Mouse (Mus musculus): Measurements from ENCODE around the gene Lingo2.
"Not testable (repeated sequence)": the region's sequence is repeated elsewhere in the genome, so short reads cannot be mapped to it uniquely, and the experiment has no call there.

The Lingo2 gene

DNA sequence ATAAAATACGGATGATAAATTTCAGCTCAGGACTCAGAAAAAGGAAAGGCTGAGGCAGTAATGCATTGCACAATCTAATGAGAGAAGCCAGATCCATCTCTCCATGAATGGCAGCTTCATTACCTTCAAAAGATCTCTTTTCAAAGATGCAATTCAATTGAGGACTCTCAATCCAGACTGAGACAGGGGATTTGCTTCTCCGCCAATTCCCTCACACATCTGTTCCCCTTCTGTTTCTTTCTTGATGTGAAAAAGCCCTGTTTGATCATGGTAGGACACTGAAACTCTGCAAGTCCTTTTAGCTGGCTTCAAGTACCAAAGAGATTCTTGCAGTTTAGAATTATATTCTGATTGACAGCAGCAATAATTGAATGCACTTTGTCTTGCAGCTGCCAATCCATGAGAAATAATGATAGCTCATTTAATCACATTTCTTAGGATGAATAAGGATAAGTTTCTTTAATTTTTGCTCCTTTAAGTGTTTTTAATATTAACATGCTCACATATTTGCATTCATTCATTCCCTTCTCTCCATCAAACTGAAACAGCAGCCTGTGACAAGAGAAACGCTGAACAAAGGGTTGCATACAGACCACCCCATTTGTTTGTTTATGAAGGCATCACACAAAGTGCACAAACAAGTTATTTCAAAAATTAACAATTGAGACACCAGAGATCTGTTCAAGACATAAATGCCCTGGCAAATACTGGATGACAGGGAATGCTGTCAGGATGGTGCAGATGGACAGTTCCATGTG lies 870.3 kb downstream of the Lingo2 start:
- no peak for DNase-seq (ENCODE audit: low read depth, low spot score)

DNA sequence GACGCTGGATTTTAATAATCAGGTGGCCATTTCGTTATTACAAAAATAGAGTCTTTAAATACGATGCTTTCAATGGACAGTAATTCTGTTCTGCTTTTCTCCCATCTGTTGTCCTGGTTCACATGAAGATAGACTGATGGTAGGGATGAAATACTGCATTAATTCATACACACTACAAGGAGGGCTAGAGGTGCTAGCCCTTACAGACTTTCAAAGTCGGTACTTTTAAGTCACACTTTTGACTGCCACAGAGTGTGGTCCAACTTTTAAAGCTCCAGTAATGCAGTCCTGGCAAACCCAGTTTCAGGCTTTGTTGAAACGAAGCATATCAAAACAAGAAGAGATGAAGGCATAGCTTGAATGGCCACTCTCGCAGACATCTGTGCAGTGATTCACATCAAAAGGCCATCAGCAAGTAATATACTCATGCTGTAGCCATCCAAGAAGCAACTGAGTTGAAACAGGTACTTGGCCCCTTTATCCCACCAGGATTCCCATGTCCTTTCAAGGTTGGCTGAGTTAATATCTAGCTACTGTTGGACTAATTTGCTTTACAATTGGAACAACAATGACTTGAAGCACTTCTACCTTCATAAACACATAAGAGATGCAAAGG lies 872.5 kb downstream of the Lingo2 start:
- no peak for DNase-seq (ENCODE audit: low read depth, low spot score)

DNA sequence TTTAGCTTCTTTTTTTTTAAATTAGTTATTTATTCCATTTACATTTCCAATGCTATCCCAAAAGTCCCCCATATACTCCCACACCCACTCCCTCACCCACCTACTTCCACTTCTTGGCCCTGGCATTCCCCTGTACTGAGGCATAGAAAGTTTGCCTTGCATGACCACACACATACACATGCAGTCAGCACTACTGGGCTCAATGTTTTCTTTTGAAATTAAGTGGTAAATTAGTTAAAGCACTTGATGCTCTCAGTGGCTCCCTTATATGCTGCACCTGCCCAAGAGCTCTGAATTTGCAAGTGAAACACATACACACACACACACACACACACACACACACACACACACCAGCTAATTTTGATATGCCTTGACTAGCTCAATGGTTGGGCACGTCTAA lies 886.8 kb downstream of the Lingo2 start:
- DNase-seq (ENCODE audit: low read depth, low spot score), result not testable (repeated sequence)

DNA sequence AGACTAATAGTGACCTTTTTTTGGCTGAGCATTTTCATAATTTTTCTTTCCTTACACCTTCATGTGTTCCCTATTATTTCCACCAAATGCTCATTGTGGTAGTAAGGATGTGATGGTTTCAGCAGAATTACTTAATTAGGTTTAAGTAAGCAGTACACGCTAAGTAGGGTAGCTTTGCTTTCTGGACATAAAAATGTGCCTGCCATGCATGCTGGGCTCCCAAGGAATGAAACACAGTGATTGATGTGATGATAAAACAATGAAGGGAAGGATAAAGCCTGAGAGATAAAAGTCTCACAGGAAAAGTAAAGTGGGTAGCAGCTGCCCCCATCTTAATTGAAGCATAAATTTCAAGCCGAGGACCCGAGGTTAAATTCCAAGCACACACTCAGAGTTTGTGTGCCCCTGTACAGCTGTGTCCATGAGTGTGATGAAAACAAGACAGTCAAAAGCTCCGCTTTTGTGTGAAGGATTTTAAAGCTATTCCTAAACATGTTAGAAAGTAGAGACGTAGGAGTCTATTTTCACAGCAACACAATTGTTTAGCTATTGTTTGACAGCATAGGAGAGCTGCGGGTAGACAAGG lies 898.7 kb downstream of the Lingo2 start:
- DNase-seq (ENCODE audit: low read depth, low spot score), result no peak

DNA sequence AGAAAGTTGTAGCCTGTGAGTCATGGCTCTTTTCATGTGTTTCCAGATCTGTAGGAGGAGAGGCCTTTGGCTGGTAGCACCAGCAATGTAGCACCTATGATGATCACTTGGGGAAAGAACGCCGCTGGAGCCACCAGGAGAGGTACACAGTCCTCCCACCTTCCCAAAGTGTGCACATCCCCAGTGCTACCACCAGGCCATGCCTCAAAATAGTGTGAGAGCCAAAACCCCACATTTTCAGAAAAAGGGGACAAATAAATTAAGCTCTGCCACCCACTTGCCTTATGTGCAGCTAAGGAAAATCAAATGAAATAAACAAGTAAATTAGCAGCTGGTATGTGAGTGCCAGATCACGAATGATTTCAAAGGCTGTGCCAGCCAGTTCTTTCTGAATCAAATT lies 911.2 kb downstream of the Lingo2 start:
- no peak for DNase-seq (ENCODE audit: low read depth, low spot score)

DNA sequence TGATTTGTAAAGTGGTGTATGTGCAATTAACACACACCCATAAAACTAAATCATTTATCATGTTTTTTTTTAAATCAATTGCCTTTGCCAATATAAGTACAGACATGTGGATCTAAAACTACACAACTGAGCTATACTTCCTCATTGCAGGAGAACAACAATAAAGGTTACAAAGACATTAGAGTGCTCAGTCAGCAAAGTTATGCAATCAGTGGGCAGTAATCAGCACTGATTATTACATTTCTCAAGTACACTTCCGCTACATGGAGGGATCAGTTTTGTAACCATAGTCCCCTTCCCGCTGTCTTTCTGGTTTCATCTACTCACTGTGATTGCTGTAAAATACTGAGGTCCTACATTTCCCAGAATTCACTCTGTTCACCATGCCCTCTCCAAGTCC lies 912.8 kb downstream of the Lingo2 start:
- DNase-seq (ENCODE audit: low read depth, low spot score), result no peak

DNA sequence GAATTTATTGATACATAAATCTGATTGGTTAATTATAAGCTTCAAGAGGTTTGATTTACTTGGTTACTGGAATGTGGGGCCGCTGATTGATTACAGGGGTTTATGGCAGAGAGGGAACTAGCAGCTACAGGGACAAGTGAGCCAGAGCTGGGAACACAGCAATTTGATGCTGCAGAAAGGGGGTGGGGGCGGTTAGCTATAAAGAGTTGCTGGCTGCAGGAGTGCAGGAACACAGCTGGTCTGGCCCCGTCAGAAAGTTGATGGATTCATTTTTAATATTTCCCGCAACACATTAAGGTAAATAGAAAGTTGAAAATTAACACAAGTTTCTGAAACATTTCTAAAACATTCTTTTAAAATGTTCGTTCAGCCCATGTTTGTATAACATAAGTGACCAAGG lies 919.5 kb downstream of the Lingo2 start:
- no peak for DNase-seq (ENCODE audit: low read depth, low spot score)

DNA sequence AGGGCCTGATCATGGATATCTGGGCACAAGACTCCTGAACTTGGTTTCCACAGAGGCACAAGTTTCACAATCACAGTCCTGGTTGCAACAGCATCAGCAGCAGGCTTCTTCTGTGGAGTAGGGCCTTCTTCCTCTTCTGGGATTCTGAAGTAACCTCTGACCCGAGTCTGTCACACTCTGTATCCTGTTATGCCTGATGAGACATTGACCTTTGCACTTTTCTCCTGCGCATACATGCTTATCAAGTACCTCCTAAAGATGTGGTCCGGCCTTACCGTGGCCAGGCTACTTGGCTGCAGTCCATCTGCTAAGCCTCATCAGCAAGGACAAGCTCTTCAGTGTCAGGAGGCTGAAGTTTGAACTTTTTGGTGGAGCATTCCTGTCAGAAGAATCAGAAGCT lies 937.4 kb downstream of the Lingo2 start:
- no peak for DNase-seq (ENCODE audit: low read depth, low spot score)

DNA sequence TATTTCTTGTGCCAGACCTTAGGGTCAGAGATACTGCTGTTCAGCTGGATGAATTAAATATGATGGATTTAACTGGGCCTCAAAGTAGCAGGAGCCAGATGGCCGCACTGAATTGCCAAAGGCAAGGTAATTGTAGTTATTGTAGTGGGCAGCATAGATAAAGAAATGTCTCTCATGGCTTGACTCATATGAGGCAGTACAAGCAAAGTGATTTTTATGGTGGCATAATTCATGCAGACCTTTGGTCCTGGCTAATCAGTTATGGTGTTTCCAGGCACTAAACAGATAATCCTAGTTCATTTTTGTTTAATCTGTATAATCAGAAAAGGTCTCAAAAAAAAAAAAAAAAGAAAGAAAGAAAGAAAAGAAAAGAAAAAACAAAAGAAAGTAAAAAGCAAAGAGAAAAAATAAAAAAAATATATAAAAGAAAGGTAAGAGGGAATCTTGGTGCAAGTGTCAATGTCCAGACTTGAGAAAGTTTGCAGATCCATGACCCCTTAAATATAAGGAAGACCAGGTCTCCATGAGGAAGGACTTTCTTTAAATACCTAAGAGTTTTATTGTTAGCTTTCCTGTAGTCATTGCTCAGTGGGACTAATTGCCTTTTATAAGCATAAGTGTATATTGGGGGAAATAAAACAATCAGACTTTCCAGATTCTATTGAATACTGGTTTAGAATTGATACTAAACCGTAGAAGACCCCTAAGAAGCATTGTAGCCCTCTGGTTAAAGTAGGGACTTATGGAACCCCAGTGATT lies 959.4 kb downstream of the Lingo2 start:
- no peak for DNase-seq (ENCODE audit: low read depth, low spot score)

DNA sequence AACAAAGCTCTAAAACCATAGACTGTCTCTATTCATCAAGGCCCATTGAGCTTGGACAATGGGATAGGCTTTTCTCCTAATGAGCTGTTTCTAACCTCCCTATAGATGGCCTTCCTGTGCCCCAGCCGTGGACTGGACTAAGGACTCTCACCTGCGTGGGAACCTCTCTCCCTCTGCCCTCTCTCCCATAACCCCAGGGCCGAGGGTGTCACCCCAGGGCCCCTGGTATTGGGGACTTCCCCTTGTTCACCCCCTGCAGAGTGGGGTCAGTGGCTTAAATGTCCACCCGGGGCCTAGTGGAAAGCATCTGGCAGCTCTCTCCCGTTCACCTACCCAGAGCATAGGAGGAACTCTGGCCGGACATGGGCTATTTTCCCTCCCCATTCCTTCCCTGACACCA lies 965.5 kb downstream of the Lingo2 start:
- no peak for DNase-seq (ENCODE audit: low read depth, low spot score)

DNA sequence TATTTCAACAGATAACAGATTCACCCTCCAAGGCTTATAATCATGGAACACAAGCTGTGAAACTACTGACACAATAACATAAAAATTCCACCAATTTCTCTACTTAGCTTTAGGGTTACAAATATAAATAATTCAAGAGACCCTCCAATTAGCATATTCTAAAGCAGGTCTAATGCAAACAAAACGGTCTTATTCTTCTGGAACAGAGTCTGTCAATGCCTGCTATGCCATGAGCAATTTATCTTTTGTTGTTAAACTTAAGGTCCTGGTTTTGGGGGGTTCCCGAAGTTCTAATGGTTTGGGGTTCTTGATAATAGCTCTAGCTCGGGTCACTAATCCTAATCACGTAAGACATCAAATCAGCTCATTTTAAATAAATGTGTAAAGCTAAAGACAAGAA lies 988.0 kb downstream of the Lingo2 start:
- DNase-seq (ENCODE audit: low read depth, low spot score), result no peak

DNA sequence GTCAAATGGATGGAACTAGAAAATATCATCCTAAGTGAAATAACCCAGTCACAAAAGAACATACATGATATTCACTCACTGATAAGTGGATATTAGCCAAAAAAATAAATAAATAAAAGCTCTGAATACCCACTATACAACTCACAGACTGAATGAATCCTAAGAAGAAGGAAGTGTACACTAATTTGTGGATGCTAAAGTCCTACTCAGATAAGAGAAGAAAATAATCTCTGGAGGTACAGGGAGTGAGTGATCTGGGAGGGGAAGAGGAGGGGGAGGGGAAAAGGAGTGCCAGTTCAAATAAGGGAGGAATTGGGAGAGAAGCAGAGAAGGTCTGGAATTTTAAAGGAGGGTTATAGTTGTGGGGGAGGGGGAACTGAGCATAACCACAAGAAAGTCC lies 999.7 kb downstream of the Lingo2 start:
- no peak for DNase-seq (ENCODE audit: low read depth, low spot score)

DNA sequence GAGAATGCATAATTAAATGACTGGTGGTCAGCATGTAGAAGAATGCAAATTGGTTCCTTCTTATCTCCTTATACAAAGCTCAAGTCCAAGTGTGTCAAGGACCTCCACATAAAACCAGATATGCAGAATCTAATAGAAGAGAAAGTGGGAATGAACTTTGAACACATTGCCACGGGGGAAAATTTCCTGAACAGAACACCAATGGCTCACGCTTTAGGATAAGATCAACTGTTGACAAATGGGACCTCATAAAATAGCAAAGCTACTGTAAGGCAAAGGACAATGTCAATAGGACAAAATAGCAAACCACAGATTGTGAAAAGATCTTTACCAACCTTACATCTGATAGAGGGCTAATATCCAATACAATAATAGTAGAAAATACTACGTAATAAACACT lies 1000.3 kb downstream of the Lingo2 start:
- DNase-seq (ENCODE audit: low read depth, low spot score), result no peak

DNA sequence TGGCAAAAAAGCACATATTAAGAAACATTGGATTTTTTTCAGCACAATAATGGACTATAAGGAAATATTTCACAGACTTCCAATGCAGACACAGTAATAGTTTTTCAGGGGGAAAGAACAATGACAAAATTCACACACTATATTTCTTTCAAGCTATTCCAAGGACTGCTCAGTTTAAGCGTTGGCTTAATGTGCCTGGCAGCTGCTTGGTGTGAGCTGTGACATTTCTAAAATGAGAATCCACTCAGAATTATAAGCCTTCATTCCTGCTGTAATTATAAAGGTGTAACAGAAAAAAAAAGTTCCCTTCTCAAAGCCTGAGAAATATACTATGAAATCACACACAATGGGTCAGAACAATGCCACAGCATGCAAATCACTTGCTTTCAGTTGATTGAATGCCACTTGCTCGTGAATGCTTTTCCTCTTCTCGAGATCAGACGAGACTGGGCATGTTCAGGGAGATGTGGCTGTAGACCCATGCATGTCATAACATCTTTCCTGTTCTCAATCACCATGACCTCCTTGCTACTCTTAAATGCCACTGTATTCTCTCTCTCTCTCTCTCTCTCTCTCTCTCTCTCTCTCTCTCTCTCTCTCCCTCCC lies 1017.4 kb downstream of the Lingo2 start:
- DNase-seq (ENCODE audit: low read depth, low spot score), result no peak

DNA sequence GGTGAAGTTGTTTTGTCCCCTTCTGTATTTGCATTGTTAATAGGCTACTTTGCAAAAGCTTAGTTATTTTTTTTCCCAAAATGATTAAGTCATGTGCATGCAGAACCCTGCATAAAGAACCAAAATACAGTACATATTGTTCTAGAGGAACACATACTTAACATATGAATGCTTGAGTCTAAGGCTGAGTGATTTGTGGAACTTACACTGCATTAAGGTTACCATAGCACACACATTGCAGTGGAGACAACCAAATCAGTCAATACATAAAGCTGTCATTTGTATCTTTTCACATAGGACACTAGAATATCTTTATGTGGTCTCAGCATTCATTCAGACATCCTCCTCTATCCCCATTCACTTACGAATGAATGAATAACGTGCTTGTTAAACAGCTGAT lies 1023.8 kb downstream of the Lingo2 start:
- no peak for DNase-seq (ENCODE audit: low read depth, low spot score)

DNA sequence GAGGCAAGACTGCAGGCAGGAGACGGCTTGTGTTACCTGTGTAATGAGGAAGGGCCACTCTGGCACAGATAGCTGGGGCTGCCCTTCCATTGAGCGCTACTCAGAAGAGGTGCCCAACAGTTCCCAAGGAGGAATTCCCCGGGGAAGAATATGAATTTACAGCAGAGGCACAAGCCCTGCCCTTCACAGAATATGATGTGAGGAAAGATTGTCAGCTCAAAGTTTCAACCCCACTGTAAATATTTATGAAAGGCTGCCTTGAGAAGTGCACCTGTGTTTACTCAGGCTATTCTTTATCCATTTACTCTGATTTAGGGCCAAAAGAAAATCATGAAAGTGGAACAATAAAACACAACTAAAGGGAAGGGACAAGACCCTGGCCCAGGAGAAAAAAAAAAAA lies 1034.1 kb downstream of the Lingo2 start:
- DNase-seq (ENCODE audit: low read depth, low spot score), result no peak

DNA sequence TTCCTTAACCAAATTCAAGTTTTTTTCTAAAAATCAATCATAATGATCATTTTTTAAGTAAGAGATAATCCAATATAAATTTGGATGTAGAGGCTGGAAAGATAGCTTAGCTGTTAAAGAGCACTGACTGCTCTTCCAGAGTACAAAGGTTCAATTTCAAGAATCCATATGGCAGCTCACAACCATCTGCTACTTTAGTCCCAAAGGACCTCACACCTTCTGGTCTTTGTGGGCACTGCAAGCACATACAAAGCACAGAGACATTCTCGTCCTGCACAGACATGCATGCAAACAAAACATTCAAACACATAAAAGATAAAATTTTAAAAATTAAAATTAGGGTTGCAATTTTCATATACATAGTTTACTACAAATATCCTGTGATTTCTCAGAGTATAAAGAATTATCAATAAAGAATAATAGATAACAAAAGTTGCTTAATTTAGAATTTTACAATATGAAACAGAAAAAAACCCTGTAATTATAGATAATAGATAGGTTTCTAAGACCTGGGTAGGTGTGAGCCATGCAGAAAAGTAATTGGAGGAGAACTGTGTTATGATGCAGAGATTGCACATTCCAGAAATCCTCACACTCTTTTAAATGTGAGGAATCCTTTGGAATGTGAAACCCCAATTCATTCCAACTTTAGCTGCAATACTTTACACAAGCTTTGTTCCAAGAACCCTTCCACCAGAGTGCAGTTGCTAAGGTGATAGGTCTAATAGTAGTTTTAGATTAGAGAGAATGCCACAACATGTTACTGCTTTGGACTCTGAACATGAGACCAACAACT lies 1053.6 kb downstream of the Lingo2 start:
- DNase-seq (ENCODE audit: low read depth, low spot score), result no peak

DNA sequence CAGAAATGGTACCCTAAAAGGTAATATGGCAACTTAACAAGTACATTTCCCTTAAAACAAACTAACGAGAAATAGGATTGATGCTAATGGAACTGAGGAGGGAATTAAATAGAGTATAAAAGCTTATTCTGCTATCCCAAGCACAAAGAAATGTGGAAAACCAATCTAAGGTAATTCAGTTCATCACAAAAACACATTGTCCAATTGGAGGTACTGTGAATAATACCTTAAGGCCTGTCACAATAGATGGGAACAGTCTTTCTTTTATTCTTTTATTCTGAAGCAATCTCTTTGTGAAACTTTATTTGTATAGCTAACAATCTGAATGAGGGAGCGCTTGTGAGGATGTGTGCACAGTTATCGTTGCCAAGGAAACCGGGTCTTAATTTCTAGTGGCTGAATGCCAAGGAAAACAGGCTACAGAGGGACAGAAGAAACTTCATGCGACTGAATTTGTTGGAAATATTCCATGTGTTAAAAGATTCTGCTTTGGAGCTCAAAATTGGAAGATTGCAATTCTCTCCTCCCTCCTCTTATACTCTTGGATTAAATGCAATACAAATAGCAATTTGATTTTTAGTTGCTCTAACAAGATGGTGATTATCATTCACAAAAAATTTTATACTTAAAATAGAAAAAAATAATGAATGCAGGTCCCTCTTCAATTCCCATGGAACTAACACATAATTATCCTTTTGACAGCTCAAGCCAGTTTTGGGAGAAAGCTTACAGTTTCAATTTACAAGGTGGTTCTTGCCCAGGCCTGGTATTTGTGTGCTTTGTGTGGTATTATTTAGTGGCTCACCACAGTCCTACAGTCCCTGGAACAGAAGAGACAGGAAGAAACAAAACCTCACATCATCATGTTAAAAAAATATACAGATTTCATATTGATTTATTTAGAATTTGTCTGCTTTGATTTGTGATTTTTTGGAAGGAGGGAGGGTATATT lies 1065.7 kb downstream of the Lingo2 start:
- no peak for DNase-seq (ENCODE audit: low read depth, low spot score)

DNA sequence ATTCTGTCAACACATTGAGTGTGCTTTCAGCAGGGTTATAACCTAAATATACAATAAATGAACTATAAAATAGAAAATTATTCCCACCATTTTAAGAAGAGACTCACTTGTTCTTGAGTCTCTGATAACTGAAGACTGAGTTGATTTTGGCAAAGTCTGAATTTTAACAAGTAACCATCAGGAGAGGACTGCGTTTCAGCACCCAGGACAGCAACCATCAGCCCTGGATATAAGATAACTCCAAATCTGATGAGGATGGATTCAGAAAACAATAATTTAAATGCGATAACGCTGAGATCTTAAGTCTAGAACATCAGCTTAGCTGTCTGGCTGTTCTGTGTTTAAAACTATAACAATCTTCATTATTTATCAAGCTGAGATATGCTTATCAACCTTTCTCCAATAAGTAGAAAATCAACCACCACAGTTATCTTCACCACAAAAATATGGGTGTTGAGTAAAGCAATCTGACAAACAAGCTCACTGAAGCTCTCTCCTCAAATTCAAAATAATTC lies 1066.5 kb downstream of the Lingo2 start:
- no peak for DNase-seq (ENCODE audit: low read depth, low spot score)

DNA sequence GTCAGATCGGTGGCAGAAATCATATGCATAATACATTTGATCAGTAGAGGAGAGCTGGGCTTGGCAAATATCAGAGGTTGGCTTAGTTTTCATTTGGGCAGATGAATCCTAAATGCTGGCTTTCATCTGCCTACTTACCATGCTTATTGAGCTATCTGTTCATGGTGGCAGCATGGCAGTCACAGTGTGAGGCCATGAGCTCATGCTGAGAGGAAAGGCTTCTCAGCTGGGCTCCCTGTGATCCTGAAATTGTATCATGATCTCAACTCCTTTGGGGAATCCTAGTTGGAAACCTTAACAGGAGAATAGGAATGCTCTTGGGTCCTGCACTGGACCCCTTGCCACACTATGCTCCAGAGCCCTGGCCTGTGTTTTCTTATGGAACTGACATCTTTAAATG lies 1105.0 kb downstream of the Lingo2 start:
- no peak for DNase-seq (ENCODE audit: low read depth, low spot score)

Data from retina, adult 2 months (tissue).